ENCODE assay signal across 13 mouse cellular contexts in genomic region chr2:19664147-19664546, GRCm38 (mm10). TPM values are rescaled to one million over a fixed set of nuclear protein-coding genes. Genes with fewer than 3 reads are reported as not detected.
DNase-seq lines count a peak whose midpoint lies in the region; ATAC-seq and TF ChIP-seq lines count a peak whose summit lies in the region.
"Had no signal": no experiment of that assay in that cellular context is flagged by ENCODE, and none has a peak within 500 bp of the region (broad histone marks: within the 10 kb centered on the region; RNA-seq: fewer than 3 reads in every experiment).

No protein-coding gene starts in this region.

- no peak for DNase-seq in heart, adult 8-10 months (ENCODE audit: low spot score)
- DNase-seq in Patski (ENCODE audit: low read depth, low spot score), result no peak
- DNase-seq in lung, postnatal 14 days, result peak; percentile 33
- DNase-seq in natural killer cell, adult 2 months (ENCODE audit: low spot score in 2 of 2), result no peak
- DNase-seq in thymus, postnatal 10 days (ENCODE audit: low spot score in 2 of 2), result no peak
- no peak for DNase-seq in right cerebral cortex, postnatal 36 days (ENCODE audit: low spot score in 2 of 2)
- DNase-seq: gastrocnemius, postnatal 25 days had no signal

- no peaks in the 10 kb centered on the region for H3K36me3 ChIP-seq in heart, embryonic 12.5 days
- no peaks in the 10 kb centered on the region for H3K36me3 ChIP-seq in forebrain, embryonic 12.5 days (replicated peaks)
- H3K36me3 ChIP-seq: embryonic facial prominence, embryonic 12.5 days; kidney, embryonic 15.5 days; neural tube, embryonic 13.5 days had no signal

- in situ Hi-C loops in Patski (cut with MboI; ENCODE audit: low pct_unique_long_range_greater_than_20kb), result no loop called here

- H3K9me3 ChIP-seq in heart, embryonic 12.5 days (replicated peaks), result 0 out of 2 replicates have a peak, but pooled peaks cover under 1% of the 10 kb centered on the region
- H3K9me3 ChIP-seq in forebrain, embryonic 12.5 days, result no peaks in the 10 kb centered on the region
- H3K9me3 ChIP-seq: embryonic facial prominence, embryonic 12.5 days; kidney, embryonic 15.5 days; neural tube, embryonic 13.5 days had no signal

- H3K4me1 ChIP-seq in heart, embryonic 12.5 days (replicated peaks), result peaks cover 36% of the 10 kb centered on the region
- peaks cover 16% of the 10 kb centered on the region for H3K4me1 ChIP-seq in forebrain, embryonic 12.5 days
- H3K4me1 ChIP-seq: embryonic facial prominence, embryonic 12.5 days had no signal

- POLR2A ChIA-PET in Patski (lab: Charles Lee), result interaction anchor here (1.1 kb wide), 1 partner anchor 21 kb away, joined by 3 read pairs; no protein-coding TSS in a partner anchor

- H3K27me3 ChIP-seq in heart, embryonic 12.5 days (replicated peaks), result no peaks in the 10 kb centered on the region
- H3K27me3 ChIP-seq in Patski, result no peaks in the 10 kb centered on the region
- peaks cover 6% of the 10 kb centered on the region for H3K27me3 ChIP-seq in forebrain, embryonic 12.5 days

- TF ChIP-seq CTCF in Patski (IDR thresholded peaks at IDR 0.05), result no peak

- no peak overlapping the region for H3K4me3 ChIP-seq in heart, embryonic 12.5 days
- no peak overlapping the region for H3K4me3 ChIP-seq in forebrain, embryonic 12.5 days (replicated peaks)
- H3K4me3 ChIP-seq: embryonic facial prominence, embryonic 12.5 days; kidney, embryonic 15.5 days; neural tube, embryonic 13.5 days had no signal

- H3K27ac ChIP-seq in heart, embryonic 12.5 days (ENCODE audit: poor library complexity, severe bottlenecking), result peak overlapping the region; percentile 58
- no peak overlapping the region for H3K27ac ChIP-seq in forebrain, embryonic 12.5 days
- H3K27ac ChIP-seq: embryonic facial prominence, embryonic 12.5 days; kidney, embryonic 15.5 days; neural tube, embryonic 13.5 days had no signal

- peak; percentile 54; the same call in 1 of the 2 replicates for ATAC-seq in heart, embryonic 12.5 days (ENCODE audit: insufficient number of reproducible peaks, low FRiP score)
- peak; percentile 13 for ATAC-seq in Patski
- peak; percentile 53; the same call in 1 of the 2 replicates for ATAC-seq in forebrain, embryonic 12.5 days (ENCODE audit: low FRiP score)

- CTCF ChIA-PET in Patski (lab: Charles Lee), result interaction anchor here (1.4 to 2.4 kb wide), 3 partner anchors 22 to 69 kb away, joined by 3 to 10 read pairs (median 7); no protein-coding TSS in a partner anchor

- peak overlapping the region; percentile 14; the same call in 1 of the 2 replicates for H3K4me2 ChIP-seq in heart, embryonic 12.5 days
- no peak overlapping the region for H3K4me2 ChIP-seq in forebrain, embryonic 12.5 days
- H3K4me2 ChIP-seq: embryonic facial prominence, embryonic 12.5 days; kidney, embryonic 15.5 days; liver, embryonic 11.5 days; neural tube, embryonic 13.5 days had no signal

- H3K9ac ChIP-seq in heart, embryonic 12.5 days, result no peak overlapping the region
- no peak overlapping the region for H3K9ac ChIP-seq in forebrain, embryonic 12.5 days
- H3K9ac ChIP-seq: embryonic facial prominence, embryonic 12.5 days; kidney, embryonic 15.5 days; neural tube, embryonic 13.5 days had no signal

- WGBS in heart, embryonic 12.5 days, result 40% methylated on average over 6 of the region's 6 CpGs
- 33% methylated on average over 6 of the region's 6 CpGs for WGBS in forebrain, embryonic 12.5 days

RNA-seq across cellular contexts. Expression of gene Otud1, which starts 6.6 kb away (rescaled TPM):
- 11.6 and 12.3 TPM in 2 replicates for polyA plus RNA-seq in heart, embryonic 12.5 days (2016; fragmentation: Nextera tagmentation; extraction: Ambion mirVana)
- 10 to 100 TPM; 12.5 to 30.7 (median 21.5) TPM for total RNA-seq in heart, adult 8-10 months (2022)
- polyA plus RNA-seq in Patski (2021), result 12.7 TPM
- 1.2 and 1.3 TPM in 2 replicates for polyA plus RNA-seq in forebrain, embryonic 12.5 days (2016; fragmentation: Nextera tagmentation; extraction: Ambion mirVana)
